Comparison of ENCODE assay signal across 15 mouse cellular contexts in the genomic region with DNA sequence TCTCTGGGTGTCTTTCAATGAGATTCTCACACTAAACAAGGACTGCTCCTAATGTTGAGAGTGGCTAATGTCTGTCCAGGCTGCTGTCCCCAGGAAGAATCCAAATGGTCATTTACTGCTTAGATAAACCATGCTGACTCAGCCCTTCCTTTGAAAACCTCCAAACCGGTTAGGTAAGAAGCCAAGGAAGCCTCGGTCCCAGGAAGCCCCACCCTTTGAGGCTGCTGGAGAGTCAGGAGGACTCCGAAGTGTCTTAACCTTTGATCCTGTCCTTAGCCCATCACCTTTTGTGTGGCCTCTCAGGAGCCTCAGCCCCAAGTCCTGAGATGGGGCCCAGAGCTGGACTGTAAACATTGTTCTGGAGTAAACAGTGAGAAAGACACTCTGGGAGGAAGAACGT. TPM values are rescaled to one million over a fixed set of nuclear protein-coding genes. Genes with fewer than 3 reads are reported as not detected.
DNase-seq lines count a peak whose midpoint lies in the region; ATAC-seq and TF ChIP-seq lines count a peak whose summit lies in the region.
"Had no signal": no experiment of that assay in that cellular context is flagged by ENCODE, and none has a peak within 500 bp of the region (broad histone marks: within the 10 kb centered on the region; RNA-seq: fewer than 3 reads in every experiment).

No protein-coding gene starts in this region.

- no peak overlapping the region for H3K4me3 ChIP-seq in heart, postnatal 0 days (ENCODE audit: low read depth, low read length)
- no peak overlapping the region for H3K4me3 ChIP-seq in heart, embryonic 12.5 days
- peak overlapping the region; percentile 98 for H3K4me3 ChIP-seq in megakaryocyte, embryonic 14.5 days (replicated peaks)
- peak overlapping the region; percentile 9; the same call in 1 of the 2 replicates for H3K4me3 ChIP-seq in brown adipose tissue, adult 24 weeks (ENCODE audit: insufficient read depth, low read depth, low read length)
- H3K4me3 ChIP-seq in stomach, embryonic 15.5 days (replicated peaks) = no peak overlapping the region

- H3K4me1 ChIP-seq in heart, postnatal 0 days (ENCODE audit: control insufficient read depth, insufficient read depth) = peaks cover 10% of the 10 kb centered on the region
- H3K4me1 ChIP-seq in heart, embryonic 12.5 days (replicated peaks) = peaks cover 29% of the 10 kb centered on the region
- peaks cover 61% of the 10 kb centered on the region for H3K4me1 ChIP-seq in megakaryocyte, embryonic 14.5 days
- H3K4me1 ChIP-seq in brown adipose tissue, adult 24 weeks (ENCODE audit: control insufficient read depth, insufficient read depth, insufficient read length, low read length) = peaks cover 14% of the 10 kb centered on the region
- H3K4me1 ChIP-seq in stomach, embryonic 15.5 days = peaks cover 24% of the 10 kb centered on the region

- no peak for TF ChIP-seq EP300 in heart, postnatal 0 days (IDR thresholded peaks at IDR 0.05; ENCODE audit: low read depth)

- H3K27ac ChIP-seq in heart, postnatal 0 days (ENCODE audit: low read depth) = no peak overlapping the region
- no peak overlapping the region for H3K27ac ChIP-seq in heart, embryonic 12.5 days (ENCODE audit: poor library complexity, severe bottlenecking)
- 0 out of 2 replicates have a peak overlapping the region, but pooled peaks have one; percentile 25 for H3K27ac ChIP-seq in brown adipose tissue, adult 24 weeks (replicated peaks; ENCODE audit: low read depth, low read length)
- no peak overlapping the region for H3K27ac ChIP-seq in stomach, embryonic 15.5 days
- H3K27ac ChIP-seq: forebrain, embryonic 12.5 days had no signal

- 0 out of 2 replicates have a peak, but pooled peaks cover 5% of the 10 kb centered on the region for H3K36me3 ChIP-seq in heart, postnatal 0 days (replicated peaks; ENCODE audit: control insufficient read depth, insufficient read depth, low read length)
- H3K36me3 ChIP-seq in heart, embryonic 12.5 days = peaks cover 21% of the 10 kb centered on the region
- H3K36me3 ChIP-seq in megakaryocyte, embryonic 14.5 days (replicated peaks; ENCODE audit: low read length) = peaks cover 34% of the 10 kb centered on the region
- H3K36me3 ChIP-seq in stomach, embryonic 15.5 days = no peaks in the 10 kb centered on the region

- DNase-seq in heart, postnatal 0 days (ENCODE audit: low spot score) = no peak
- DNase-seq in kidney, adult 9 months = no peak
- no peak for DNase-seq in gastrocnemius, postnatal 10 days
- DNase-seq: B cell, adult 2 months; cerebellum, adult 2 months; heart, postnatal 4 days; kidney, adult 11 months; kidney, postnatal 14 days; layer of hippocampus, adult 9-11 months had no signal

- TF ChIP-seq CTCF in heart, postnatal 0 days (IDR thresholded peaks at IDR 0.05; ENCODE audit: low read depth) = no peak

- ATAC-seq in heart, postnatal 0 days (ENCODE audit: insufficient read depth, low read depth) = no peak
- ATAC-seq in heart, embryonic 12.5 days (ENCODE audit: insufficient number of reproducible peaks, low FRiP score) = no peak
- ATAC-seq in megakaryocyte, adult 5-6 weeks (ENCODE audit: poor library complexity, severe bottlenecking) = no peak
- ATAC-seq in stomach, embryonic 15.5 days (ENCODE audit: insufficient read depth, low FRiP score, low read depth) = no peak

- H3K9me3 ChIP-seq in heart, postnatal 0 days (replicated peaks; ENCODE audit: control insufficient read depth, low read length) = no peaks in the 10 kb centered on the region
- H3K9me3 ChIP-seq in heart, embryonic 12.5 days (replicated peaks) = no peaks in the 10 kb centered on the region
- no peaks in the 10 kb centered on the region for H3K9me3 ChIP-seq in megakaryocyte, embryonic 14.5 days
- no peaks in the 10 kb centered on the region for H3K9me3 ChIP-seq in stomach, embryonic 15.5 days
- H3K9me3 ChIP-seq: forebrain, embryonic 12.5 days had no signal

- no peak overlapping the region for H3K9ac ChIP-seq in heart, postnatal 0 days (replicated peaks; ENCODE audit: low read depth, low read length)
- no peak overlapping the region for H3K9ac ChIP-seq in heart, embryonic 12.5 days
- no peak overlapping the region for H3K9ac ChIP-seq in stomach, embryonic 15.5 days
- H3K9ac ChIP-seq: forebrain, embryonic 12.5 days had no signal

- WGBS in heart, postnatal 0 days = 77% methylated on average over 4 of the region's 4 CpGs
- WGBS in heart, embryonic 12.5 days = 70% methylated on average over 4 of the region's 4 CpGs
- 45% methylated on average over 4 of the region's 4 CpGs for WGBS in stomach, embryonic 15.5 days

- no peaks in the 10 kb centered on the region for H3K27me3 ChIP-seq in heart, postnatal 0 days (ENCODE audit: control insufficient read depth, insufficient read depth, low read length)
- H3K27me3 ChIP-seq in heart, embryonic 12.5 days (replicated peaks) = no peaks in the 10 kb centered on the region
- H3K27me3 ChIP-seq in megakaryocyte, embryonic 14.5 days (replicated peaks) = peaks cover 5% of the 10 kb centered on the region
- H3K27me3 ChIP-seq in stomach, embryonic 15.5 days (replicated peaks) = no peaks in the 10 kb centered on the region
- H3K27me3 ChIP-seq: forebrain, embryonic 12.5 days had no signal

- peak overlapping the region; percentile 92; the same call in 1 of the 2 replicates for H3K4me2 ChIP-seq in heart, postnatal 0 days (ENCODE audit: low read depth, low read length)
- H3K4me2 ChIP-seq in heart, embryonic 12.5 days = no peak overlapping the region
- peak overlapping the region; percentile 78; the same call in 1 of the 2 replicates for H3K4me2 ChIP-seq in stomach, embryonic 15.5 days

RNA-seq across cellular contexts. Expression of a gene that starts 1.8 kb away (rescaled TPM):
- 61.3 and 86.8 TPM in 2 replicates for total RNA-seq in heart, postnatal 0 days (2014; rRNA removed; ENCODE audit: low replicate concordance)
- polyA plus RNA-seq in heart, postnatal 0 days (2015; fragmentation: Nextera tagmentation; extraction: Ambion mirVana) = 30.5 and 31.7 TPM in 2 replicates
- polyA plus RNA-seq in heart, embryonic 12.5 days (2016; fragmentation: Nextera tagmentation; extraction: Ambion mirVana) = 21.4 and 24.9 TPM in 2 replicates
- polyA plus RNA-seq in megakaryocyte, embryonic 14.5 days (2012; ENCODE audit: insufficient read depth, low replicate concordance) = 11.7 and 13.4 TPM in 2 replicates
- total RNA-seq in megakaryocyte, adult 5-6 weeks (2015) = 21.5 and 28.8 TPM in 2 replicates
- 23.9 and 26.0 TPM in 2 replicates for total RNA-seq in megakaryocyte, adult 5-6 weeks (2017)
- 20.9 and 21.8 TPM in 2 replicates for polyA plus RNA-seq in brown adipose tissue, adult 24 weeks (2012; ENCODE audit: insufficient read depth, insufficient read length, missing spikeins)
- 26.8 and 27.9 TPM in 2 replicates for polyA plus RNA-seq in stomach, embryonic 15.5 days (2015; fragmentation: Nextera tagmentation; extraction: Ambion mirVana)
- total RNA-seq in gastrocnemius, postnatal 10 days (2021) = 10 to 100 TPM; 13.3 to 15.4 TPM

RNA-seq across cellular contexts. Expression of a gene that starts 17.0 kb away (rescaled TPM):
- total RNA-seq in heart, postnatal 0 days (2014; rRNA removed; ENCODE audit: low replicate concordance) = 87.9 and 158 TPM in 2 replicates
- polyA plus RNA-seq in heart, postnatal 0 days (2015; fragmentation: Nextera tagmentation; extraction: Ambion mirVana) = 128 and 158 TPM in 2 replicates
- polyA plus RNA-seq in heart, embryonic 12.5 days (2016; fragmentation: Nextera tagmentation; extraction: Ambion mirVana) = 264 and 282 TPM in 2 replicates
- 208 and 210 TPM in 2 replicates for polyA plus RNA-seq in megakaryocyte, embryonic 14.5 days (2012; ENCODE audit: insufficient read depth, low replicate concordance)
- total RNA-seq in megakaryocyte, adult 5-6 weeks (2015) = 190 and 250 TPM in 2 replicates
- total RNA-seq in megakaryocyte, adult 5-6 weeks (2017) = 124 and 127 TPM in 2 replicates
- 4.2 and 13.7 TPM in 2 replicates for polyA plus RNA-seq in brown adipose tissue, adult 24 weeks (2012; ENCODE audit: insufficient read depth, insufficient read length, missing spikeins)
- polyA plus RNA-seq in stomach, embryonic 15.5 days (2015; fragmentation: Nextera tagmentation; extraction: Ambion mirVana) = 218 TPM in 2 replicates
- 10 to 100 TPM; 16.7 to 17.2 TPM for total RNA-seq in gastrocnemius, postnatal 10 days (2021)

Comparison
In these comparisons a context has a peak if more than half of its experiments do, and no peak if none do; other contexts are left out.
1. H3K4me3 ChIP-seq: peak in megakaryocyte, embryonic 14.5 days (single experiment) and brown adipose tissue, adult 24 weeks (single experiment); none in heart, postnatal 0 days (single experiment), heart, embryonic 12.5 days (single experiment) and stomach, embryonic 15.5 days (single experiment).